Mouse (Mus musculus) lung, adult 18-20 months (tissue): ENCODE measurements around the gene Gmeb2.

Experiments used
- DNase-seq, 2 experiments: peaks; one replicate each; pipeline ENCODE4 v3.0.0; 2022; ENCODE audit warnings: mixed read lengths in 2 of 2

The Gmeb2 gene

DNA sequence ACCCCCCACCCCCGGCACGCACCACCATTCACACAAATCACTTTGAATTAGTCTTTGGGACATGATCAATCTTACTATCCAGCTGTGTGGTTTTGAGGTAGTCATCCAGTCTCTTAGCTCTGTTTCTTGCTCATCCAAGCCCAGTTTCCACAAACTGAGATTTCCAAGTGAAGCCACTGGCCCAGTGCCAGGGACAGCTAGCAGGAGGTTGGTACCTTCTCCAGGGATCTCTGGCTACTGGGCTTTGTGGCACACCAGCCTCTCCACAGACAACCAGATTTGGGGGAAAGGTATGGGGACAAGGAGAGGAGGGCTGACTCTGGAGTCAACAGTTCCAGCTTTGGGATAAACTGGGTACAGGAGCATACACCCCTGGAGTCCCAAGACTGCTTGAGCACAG, 67.5 kb downstream of the Gmeb2 start:
- no peak for DNase-seq

DNA sequence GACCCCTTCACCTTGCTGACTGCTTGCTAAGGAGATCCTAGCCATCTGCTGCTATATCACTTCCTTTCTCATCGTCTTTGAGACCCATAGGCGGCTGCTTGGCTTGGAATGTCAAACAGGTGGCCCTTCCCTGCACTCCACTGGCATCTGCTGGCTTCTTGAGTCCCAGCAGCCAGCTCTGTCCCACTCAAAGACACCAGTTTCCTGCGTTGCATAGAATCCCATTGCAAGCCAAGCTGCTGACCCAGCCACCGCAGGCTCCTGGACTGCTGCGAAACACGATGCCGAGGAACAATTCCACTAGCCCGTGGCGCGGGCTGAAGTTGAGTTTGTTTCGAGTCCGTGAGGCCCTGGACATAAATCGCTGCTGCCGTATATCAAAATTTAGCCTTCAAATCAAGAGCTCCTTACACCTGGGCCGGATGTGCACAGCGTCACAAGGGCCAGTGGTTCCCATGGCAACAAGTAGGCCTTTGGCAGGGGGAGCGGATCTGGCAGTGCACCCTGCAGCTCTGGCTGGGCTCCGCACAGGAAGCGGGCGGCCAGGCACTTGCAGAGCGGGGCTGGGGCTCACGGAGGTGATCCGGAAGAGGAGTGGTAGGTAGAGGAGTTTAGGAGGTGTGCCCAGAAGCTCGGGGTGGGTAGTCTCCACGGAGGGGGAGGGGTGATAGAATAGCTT, 68.2 kb downstream of the Gmeb2 start, which contains the start of gene Fndc11:
Gene Fndc11 (plus strand): TSS at position 476 of the 679 bp plus-strand sequence.
- DNase-seq: peak; percentile 91 to 95

DNA sequence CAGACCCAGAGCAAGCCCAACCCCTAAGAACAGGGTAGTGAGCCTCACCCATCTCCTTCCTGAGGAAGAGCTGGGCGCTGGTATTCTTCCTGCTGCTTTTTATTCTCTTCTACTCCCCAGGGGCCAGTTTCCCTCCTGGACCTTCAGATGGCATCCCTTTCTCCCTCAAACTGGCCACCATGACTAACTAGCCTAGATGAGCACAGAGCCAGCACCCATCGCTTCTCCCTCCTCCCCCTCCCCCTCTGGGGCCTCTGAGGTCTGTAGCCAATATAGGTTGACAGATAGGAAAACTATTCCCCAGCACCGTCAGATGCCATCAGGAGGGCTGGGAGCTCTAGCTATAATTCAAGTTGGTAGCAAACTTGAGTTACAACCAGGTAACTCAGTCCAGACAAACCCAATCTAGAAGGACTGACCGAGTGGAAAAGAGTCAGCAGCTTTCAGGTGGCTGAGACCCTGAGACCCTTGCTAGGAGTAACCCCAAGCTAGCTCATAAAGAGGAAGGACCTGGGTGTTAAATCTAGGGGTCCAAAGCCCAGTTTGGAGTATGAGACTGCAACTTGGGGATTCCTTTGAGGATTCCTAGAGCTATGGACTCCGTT, 68.9 kb downstream of the Gmeb2 start:
- no peak for DNase-seq

DNA sequence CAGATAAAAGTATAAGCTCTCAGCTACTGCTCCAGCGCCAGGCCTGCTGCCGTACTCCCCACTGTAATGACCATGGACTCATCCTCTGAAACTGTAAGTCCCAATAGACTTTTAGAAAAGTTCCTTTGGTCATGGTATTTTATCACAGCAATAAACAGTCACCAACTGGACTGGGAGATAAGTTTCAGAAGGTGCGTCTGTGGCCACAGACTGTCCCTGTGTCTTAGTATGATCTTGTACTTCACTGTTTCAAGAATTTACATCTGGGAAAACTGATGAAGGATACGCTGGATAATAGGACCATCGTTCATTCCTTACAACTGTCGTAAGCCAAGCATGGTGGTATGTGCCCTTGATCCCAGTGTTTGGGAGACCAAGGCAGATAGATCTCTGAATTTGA, 71.8 kb downstream of the Gmeb2 start:
- no peak for DNase-seq

DNA sequence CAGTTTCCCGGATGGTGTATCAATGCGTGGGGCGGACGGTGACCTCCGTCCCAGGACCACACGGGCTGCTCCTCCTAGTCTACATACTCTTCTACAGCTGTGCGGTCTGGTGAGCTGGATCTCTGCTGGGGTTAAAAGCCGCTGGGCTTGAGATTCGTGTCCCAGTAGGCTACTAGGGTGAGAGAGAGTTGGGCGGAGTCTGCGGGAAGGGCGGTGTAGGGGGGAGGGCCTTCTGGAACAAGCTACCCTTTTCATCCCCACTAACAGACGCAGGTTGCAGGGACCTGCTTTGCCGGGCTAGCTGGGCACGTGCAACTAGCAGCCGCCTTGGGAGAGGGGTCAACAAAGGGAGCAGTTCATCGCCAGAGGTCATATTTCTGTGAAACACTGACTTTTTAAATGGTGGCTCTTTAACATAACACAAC, 74.8 kb downstream of the Gmeb2 start, which contains the start of gene Srms:
Gene Srms (minus strand): TSS at position 165 of the 425 bp plus-strand sequence.
- DNase-seq: peak; percentile 81 to 83

DNA sequence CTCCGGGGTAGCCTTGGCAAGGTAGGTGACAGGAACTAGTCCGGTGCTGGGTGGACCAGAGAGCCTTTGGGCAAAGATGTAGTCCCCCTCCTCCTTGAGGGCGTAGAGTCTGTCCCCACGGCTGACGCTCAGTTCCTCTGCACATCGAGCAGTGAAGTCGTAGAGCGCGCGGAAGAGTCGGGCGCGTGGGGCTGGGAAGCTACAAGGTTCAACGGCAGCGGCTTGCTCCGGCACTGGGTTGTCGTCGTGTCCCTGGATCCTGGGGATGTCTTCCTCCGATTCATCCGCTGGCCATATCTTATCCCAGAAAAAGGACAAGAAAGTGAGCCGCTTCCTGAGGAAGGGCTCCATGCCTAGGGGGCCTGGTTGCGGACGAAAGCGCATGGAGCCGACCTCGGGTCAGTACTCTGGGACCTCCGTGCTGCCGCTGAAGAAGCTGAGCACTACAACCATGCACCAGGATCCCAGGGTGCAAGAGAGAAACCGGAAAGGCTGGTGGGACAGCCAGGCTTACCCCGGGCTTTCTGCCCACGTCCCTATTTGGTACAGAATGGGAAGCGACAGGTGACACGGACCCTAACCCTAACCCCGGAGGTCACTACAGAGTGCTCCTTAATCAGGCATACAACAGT, 75.3 kb downstream of the Gmeb2 start:
- DNase-seq: no peak

DNA sequence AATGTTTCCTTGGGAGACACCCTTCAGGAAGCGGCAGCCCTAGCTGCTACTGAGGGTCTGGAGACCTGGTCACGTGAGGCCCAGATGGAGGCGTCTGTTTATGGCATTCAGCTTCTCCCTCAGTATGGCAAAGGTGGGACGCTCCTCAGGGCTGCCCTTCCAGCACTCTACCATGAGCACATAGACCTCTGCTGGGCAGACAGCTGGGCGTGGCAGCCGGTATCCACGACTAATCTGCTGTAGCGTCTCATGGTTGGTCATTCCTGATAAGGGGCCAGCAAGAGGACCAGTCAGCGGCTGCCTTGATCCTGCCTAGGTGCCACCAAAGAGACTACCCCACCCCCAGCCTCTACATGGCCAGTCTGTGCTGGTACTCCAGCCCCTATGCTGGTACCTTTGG, 81.7 kb downstream of the Gmeb2 start:
- DNase-seq: no peak

DNA sequence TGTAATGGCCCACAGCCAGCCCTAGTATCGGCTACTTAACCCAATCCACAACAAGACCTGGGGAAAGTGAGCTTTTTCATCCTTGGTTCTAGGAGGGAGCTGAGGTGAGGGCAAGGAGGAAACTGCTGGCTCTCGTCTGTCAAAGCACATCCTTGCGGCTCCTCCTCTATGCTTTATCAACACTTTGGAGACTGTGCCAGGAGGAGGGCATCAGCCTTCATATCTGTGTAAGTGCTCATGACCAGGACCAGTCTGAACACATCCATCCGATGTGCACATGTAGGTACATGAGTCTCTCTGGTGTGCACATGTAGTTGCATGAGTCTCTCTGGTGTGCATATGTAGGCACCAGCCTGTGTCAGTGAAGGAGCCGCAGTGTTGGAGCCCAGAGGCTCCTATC, 82.2 kb downstream of the Gmeb2 start:
- no peak for DNase-seq

DNA sequence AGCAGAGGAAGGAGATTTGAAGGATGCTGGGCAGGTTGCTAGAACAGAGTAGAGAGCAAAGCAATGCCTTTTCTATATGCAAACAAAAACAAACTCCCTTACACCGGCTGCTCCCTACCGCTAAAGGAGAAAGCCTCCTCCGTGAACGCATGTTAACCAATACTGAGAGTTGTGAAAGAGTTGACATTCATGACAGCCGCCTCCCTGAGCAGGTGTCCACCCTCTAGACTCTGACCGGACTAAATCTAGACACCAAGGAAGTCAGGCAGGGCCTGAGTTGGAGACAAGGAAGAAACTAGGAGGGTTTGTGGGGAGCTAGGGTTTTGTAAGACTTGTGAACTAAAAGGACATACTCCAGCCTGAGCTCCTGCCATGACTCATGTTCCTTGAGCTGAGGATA, 84.9 kb downstream of the Gmeb2 start:
- DNase-seq: no peak

DNA sequence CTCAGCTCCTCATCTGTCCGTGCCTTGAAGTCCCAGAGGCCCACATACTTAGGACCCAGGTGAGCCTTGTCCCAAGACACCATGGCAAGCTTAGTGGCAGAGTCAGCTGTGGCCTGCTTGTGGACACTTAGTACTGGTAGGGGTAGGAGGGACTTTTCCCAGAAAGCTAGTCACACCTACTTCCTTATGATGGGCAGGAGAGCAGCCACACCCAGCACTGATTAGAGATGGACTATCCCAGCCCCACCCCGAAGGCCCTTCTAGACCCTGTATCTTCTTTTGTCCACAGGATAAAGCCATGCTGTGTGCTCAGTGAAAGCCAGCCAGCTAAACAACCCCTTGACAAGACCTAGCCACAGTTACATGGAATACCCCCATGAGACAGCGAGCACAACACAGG, 85.4 kb downstream of the Gmeb2 start, which contains the start of gene Ptk6:
Gene Ptk6 (minus strand): TSS at position 368 of the 400 bp plus-strand sequence.
- no peak for DNase-seq

DNA sequence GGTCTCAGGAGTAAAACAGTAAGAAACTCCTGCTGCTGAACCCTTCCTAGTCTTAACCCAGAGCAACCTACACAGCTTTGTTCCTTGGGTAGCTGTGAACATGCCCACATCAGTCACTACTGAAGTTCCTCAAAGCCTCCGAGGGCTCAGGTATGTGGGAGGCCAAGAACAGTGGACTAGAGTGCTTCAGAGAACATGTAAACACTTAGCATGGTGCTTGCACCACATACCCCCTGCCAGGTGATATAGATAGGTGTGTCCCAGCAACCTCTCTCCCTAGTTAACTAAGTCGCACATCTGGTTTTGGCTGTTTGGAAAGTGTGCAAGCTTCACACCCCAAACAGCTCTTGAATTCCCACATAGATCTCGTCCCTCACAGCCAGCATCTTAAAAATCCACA, 86.2 kb downstream of the Gmeb2 start:
- peak; percentile 71 to 80 for DNase-seq
